Mouse (Mus musculus): ENCODE data around the gene Pla2r1. TPM values are rescaled to one million over a fixed set of nuclear protein-coding genes. Genes with fewer than 3 reads are reported as not detected.

Pla2r1 gene
- total RNA-seq (2021), result 1 to 10 TPM; 1.9 to 2.7 TPM

GRCm38 (mm10) chr2:60552902-60553682 is at the start of gene Pla2r1:
Gene Pla2r1 (minus strand): TSS chr2:60553308.
- DNase-seq, result peak; percentile 61

DNA sequence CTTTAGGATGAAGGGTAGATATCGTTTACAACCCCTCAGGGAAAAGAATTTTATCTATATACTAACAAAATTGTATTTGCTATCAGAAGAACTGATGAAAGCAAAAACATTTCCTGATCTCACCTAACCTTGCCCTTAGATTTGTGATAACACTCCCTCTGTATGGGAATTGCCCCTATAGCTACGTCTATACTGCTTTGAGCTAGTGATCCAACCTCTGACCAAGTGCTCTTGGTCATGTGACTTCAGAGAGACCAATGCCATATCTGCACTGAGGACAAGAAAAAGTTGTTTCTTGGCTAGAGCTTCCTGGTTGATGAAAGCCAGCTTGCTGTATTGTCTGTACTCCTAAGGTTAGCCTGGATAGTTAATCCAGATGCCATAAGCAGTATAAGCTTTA is 48.2 kb upstream of the Pla2r1 start:
- no peak for DNase-seq

- DNase-seq, result no peak
Measured at GRCm38 (mm10) chr2:60600863-60601262, 47.8 kb upstream of the Pla2r1 start.

GRCm38 (mm10) chr2:60583416-60583815 is 30.3 kb upstream of the Pla2r1 start:
- DNase-seq, result no peak

- DNase-seq, result no peak
Measured at GRCm38 (mm10) chr2:60554561-60554960, 1.5 kb upstream of the Pla2r1 start.

DNA sequence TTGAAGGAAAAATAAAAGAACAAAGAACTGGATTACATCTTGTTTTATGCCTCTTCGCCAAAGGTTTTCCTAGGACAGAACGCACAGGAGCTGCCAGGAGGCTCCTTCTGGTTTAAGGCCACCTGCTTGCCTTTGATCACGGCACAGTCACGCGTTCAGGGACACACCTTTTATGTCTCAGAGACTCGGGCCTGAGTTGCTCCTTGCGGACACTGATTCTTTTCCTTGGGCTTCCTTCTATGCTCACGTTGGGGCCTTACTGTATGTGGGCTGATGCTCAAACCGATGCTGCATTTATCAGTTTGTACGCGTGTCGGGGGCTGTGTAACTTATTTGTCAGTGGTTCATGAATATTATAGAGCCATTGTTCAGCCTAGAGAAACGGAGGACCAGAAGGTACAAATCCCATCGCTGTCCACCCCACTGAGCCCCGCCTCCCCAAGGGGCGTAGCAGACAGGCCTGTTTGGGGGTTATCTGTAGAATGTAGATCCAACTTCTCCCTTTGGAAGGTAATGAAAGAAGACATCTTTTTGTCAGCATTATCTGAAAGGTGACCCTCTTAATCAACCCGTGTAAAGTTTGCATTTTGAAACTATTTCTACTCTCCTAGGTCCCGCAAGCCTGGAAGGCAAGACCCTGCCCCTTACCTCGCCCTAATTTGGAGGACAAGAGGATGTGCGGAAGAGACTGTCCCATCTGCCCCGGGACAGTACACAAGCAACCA is 769 bp downstream of the Pla2r1 start:
- DNase-seq, result no peak

GRCm38 (mm10) chr2:60551673-60552072 is 1.4 kb downstream of the Pla2r1 start:
- DNase-seq, result no peak

GRCm38 (mm10) chr2:60550521-60550920 is 2.6 kb downstream of the Pla2r1 start:
- DNase-seq, result no peak

DNA sequence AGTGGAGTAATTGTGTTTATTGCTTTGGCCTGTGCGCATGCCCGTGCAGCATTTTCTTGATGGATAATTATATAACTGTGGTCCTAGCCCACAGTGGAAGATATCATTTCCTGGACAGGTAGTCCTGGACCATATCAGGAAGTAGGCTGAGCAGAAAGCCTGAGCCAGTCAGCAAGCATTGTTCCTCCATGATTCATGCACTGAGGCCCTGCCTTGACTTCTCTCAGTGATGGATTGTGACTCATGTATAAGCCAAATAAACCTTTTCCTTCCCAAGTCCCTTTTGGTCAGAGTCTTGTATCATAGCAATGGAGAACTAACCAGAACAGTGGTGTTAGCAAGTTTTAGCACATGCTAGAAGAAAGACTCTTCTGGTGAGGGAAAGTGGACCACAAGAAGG is 3.3 kb downstream of the Pla2r1 start:
- no peak for DNase-seq

DNA sequence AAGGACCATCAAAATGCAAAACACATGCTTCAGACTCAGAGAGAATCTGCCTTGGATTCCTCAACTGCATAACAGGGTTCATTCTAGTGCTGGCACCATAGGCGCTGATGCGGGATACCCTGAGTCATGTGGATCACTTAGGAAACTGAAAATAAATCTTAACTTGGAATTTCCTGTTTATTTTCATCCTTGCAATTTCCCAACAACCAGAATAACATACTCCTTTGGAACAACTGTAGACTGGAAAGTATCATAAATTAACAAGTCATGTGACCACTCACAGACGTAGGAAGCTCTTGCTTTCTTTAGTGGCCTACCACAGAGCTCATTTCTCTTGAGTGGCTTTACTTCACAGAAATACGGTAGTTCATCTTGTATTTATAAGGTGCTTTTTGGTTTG is 7.0 kb downstream of the Pla2r1 start:
- no peak for DNase-seq

- no peak for DNase-seq
Measured at GRCm38 (mm10) chr2:60544006-60544405, 9.1 kb downstream of the Pla2r1 start.

- no peak for DNase-seq
Measured at GRCm38 (mm10) chr2:60541745-60542144, 11.4 kb downstream of the Pla2r1 start.

DNA sequence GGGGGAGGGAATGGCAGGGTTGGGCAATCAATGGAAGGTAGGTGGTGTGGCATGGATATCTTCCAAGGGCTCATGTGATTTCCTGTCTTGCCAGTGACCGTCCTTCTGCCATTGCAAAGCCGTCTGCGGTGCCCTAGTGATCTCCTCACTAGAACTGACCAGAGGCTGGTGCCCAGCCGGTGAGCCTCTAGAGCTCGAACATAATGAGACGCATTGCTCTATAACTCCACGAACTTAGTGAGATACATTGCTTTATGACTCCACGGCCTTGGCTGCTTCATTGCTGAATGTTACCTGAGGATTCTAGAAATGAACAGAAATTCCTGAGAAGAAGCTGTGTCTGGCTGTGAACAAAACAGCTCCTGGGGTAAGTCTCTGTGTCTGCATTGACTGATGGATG is 12.8 kb downstream of the Pla2r1 start:
- no peak for DNase-seq

GRCm38 (mm10) chr2:60538710-60539109 is 14.4 kb downstream of the Pla2r1 start:
- no peak for DNase-seq

GRCm38 (mm10) chr2:60538274-60538673 is 14.8 kb downstream of the Pla2r1 start:
- no peak for DNase-seq

DNA sequence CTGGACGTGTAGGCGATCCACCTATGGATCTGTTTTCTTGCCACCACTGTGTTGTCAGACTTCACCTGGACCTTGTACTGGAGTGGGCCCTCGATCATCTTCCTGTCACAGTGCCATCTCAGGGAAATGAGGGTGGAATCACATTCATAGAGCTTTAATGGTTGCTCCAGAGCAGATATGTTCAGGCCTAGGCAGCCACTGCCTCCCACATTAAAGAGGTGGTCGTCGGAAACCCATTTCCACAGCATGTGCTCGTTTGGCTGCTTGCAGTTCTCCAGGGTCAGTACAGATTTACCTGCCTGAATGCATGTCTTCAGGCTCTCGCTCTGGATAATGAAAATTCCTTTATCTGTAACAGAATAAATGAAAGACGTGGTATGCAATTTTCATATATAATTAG is 18.4 kb downstream of the Pla2r1 start:
- DNase-seq, result no peak

DNA sequence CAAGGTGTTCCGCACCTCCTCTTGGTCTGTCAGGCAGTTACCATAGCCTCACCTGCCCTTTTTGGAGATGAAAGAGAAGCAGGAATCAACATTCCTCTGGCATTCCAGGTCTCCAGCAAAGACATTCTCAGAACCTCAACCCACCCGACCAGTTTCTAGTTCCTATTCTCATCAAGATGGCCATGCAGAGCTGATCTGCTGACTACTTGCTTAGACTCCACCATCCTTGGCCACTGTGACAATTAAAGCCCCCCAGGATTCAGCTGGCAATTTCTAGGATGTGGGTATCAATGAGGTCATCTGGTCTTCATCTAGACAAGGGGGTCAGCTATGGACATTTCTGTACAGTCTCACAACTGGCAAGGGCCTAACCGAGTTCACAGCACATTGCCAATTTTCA is 20.1 kb downstream of the Pla2r1 start:
- no peak for DNase-seq

DNA sequence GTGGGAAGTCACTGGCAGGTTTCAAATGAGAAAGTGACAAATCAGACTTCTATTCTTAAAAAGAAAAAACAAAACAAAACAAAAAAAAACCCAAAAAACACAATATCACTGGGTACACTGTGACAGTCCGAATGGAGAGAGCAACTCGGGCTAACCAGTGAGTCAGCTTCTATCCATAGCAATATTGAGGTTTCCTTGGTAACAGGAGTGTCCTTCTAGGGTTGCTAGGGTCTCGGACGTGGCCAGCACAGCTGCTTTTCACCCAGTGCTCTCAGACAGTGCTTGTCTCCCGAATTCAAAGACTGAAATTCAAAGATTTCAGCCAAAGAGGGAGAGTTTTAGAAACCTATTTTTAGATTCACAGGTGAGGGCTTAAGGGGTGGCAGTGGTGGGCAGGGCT is 20.6 kb downstream of the Pla2r1 start:
- DNase-seq, result no peak

DNA sequence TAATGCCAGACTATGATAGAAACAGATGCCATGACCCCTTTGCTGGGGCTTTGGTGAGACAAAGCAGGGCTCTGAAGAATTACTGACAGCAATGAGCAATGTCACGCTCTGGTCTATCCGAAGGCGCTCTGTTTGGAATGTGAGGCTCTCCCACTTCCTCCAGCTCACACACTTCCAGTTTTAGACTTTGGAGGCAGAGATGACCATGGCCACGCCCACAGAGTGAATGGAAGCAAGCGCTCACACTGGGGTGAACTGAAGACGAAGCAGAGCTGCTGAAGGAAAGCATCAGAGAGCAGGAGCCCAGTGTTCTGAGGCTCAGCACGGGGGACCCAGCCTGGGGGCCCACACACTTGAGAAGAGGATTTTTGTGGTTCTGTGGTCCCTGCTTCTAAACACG is 37.3 kb downstream of the Pla2r1 start:
- DNase-seq, result no peak

DNA sequence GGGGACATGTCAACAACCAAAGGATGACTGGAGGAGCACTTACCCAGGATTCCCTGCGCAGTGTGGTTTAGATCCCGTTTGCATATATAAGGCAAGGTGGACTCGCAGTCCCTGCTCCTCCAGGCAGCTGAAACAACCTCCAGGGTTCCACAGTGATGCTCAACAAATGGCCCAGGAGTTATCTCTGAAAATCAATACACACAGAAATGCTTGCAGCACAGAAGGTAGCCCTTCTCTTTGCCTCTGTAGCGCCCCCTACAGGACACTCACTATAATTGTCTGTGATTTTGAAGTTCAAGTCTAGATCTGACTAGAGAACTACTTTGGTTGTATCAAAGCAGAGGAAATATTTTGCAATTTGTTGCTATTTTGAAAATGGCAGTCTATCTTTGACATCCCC is 38.2 kb downstream of the Pla2r1 start:
- DNase-seq, result peak; percentile 12

GRCm38 (mm10) chr2:60510718-60511117 is 42.4 kb downstream of the Pla2r1 start:
- DNase-seq, result no peak

GRCm38 (mm10) chr2:60505145-60505544 is 48.0 kb downstream of the Pla2r1 start:
- no peak for DNase-seq

- DNase-seq, result no peak
Measured at GRCm38 (mm10) chr2:60504718-60505117, 48.4 kb downstream of the Pla2r1 start.

- DNase-seq, result no peak
Measured at GRCm38 (mm10) chr2:60503991-60504390, 49.1 kb downstream of the Pla2r1 start.
